Mouse (Mus musculus): Measurements from ENCODE around the gene Il23a. TPM values are rescaled to one million over a fixed set of nuclear protein-coding genes. Genes with fewer than 3 reads are reported as not detected.

Gene Il23a
- total and polyA plus RNA-seq, 3 experiments: 0.32 to 3.6 (median 0.49) TPM

DNA sequence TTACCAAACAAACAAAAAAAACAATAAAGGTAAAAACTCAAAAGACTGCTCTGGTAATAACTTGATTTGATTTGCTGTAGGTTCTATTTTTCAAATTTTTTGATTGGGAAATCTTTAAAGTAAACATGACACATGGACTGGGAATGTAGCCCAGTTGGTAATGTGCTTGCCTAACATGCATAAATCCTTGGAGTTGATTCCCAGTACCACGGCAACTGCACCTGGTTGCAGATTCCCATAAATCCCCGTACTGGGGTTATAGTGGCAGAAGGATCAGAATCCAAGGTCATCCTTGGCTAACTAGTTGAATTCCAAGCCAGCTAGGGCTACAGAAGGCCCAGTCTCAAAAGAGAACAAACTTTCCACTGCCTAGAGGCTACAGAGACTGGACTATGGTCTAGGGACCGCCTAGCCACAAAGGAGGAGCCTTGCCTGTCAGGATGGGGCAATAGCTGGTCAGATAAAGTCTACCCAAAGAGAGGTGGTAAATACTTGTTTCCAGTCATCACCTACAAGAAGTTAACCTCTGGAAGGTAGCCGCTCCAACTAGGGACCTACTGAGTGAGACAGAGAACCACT, 44.8 kb downstream of the Il23a start, which contains the start of gene Apon:
Gene Apon (plus strand): TSS at position 420 of the 579 bp plus-strand sequence.
- Histone ChIP-seq H3K9me3 (replicated peaks; ENCODE audit: low read length) (no peaks in the 10 kb centered on the region), H3K9ac (ENCODE audit: insufficient read depth, low read depth) (no peak within 1 kb of the TSS), H3K27me3 (replicated peaks) (no peaks in the 10 kb centered on the region), H3K4me3 (replicated peaks in 1 of 3; ENCODE audit: low read depth in 2 of 3, low read length in 2 of 3, poor library complexity in 1 of 3) (no peak within 1 kb of the TSS), H3K79me2 (replicated peaks; ENCODE audit: control insufficient read depth, extremely low read depth, insufficient read depth, poor library complexity, severe bottlenecking) (no peaks in the 10 kb centered on the region), H3K4me1 (ENCODE audit: control insufficient read depth in 1 of 2, insufficient read depth in 2 of 2) (peaks cover 13 to 26% of the 10 kb centered on the region in 2 experiments), H3K27ac (ENCODE audit: insufficient read depth, low read depth) (no peak within 1 kb of the TSS), H3K4me2 (ENCODE audit: insufficient read depth, low read depth, poor library complexity, severe bottlenecking) (no peak within 1 kb of the TSS), H3K36me3 (replicated peaks in 1 of 2; ENCODE audit: control insufficient read depth in 1 of 2, insufficient read depth in 1 of 2, low read length in 1 of 2) (peaks cover 35 to 58% of the 10 kb centered on the region in 2 experiments)
- dilution Hi-C loops (cut with MboI; ENCODE audit: extremely low pct_ligation_motif_present, extremely low pct_unique_long_range_greater_than_20kb, low sequenced_read_pairs) (no loop called here), in situ Hi-C loops (cut with MboI; ENCODE audit: low pct_ligation_motif_present, low pct_unique_long_range_greater_than_20kb, low sequenced_read_pairs) (loop anchor here (5.0 kb wide), 1 partner anchor 34 kb away; no protein-coding TSS in a partner anchor)
- no peak for TF ChIP-seq GABPA (IDR thresholded peaks at IDR 0.05; ENCODE audit: insufficient replicate concordance, low read depth, low read length)
- TF ChIP-seq POLR2AphosphoS2 (IDR thresholded peaks at IDR 0.05; ENCODE audit: low read depth, low read length): peak; percentile 50; the same call in 1 of the 2 replicates
- DNase-seq (ENCODE audit: extremely low read depth): no peak

DNA sequence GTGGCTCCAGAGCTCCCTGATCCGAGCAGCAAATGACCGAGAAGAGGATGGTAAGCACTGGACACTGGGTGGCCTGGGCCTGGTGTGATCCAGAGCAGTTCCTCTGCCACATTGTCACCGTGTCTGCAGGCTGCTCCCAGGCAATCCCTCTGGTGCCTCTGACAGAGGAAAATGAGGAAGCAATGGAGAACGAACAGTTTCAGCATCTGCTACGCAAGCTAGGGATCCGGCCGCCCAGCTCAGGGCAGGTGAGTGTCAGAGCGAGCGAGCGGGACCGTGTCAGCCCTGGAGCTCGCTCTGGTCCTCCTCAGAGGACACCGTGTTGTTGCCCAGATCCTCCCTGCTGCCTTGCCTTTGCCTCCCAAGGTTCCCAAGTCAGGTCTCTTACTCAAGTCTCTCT, 48.0 kb downstream of the Il23a start:
- Histone ChIP-seq H3K79me2 (replicated peaks; ENCODE audit: control insufficient read depth, extremely low read depth, insufficient read depth, poor library complexity, severe bottlenecking) (no peaks in the 10 kb centered on the region), H3K36me3 (replicated peaks in 1 of 2; ENCODE audit: control insufficient read depth in 1 of 2, insufficient read depth in 1 of 2, low read length in 1 of 2) (peaks cover 66 to 89% of the 10 kb centered on the region in 2 experiments), H3K27ac (ENCODE audit: insufficient read depth, low read depth) (no peak overlapping the region), H3K4me3 (replicated peaks in 1 of 3; ENCODE audit: low read depth in 2 of 3, low read length in 2 of 3, poor library complexity in 1 of 3) (no peak overlapping the region), H3K27me3 (replicated peaks) (no peaks in the 10 kb centered on the region), H3K9ac (ENCODE audit: insufficient read depth, low read depth) (no peak overlapping the region), H3K4me2 (ENCODE audit: insufficient read depth, low read depth, poor library complexity, severe bottlenecking) (no peak overlapping the region), H3K4me1 (ENCODE audit: control insufficient read depth in 1 of 2, insufficient read depth in 2 of 2) (no peaks in the 10 kb centered on the region), H3K9me3 (replicated peaks; ENCODE audit: low read length) (no peaks in the 10 kb centered on the region)
- TF ChIP-seq ELF1 (IDR thresholded peaks at IDR 0.05; ENCODE audit: low read depth, low read length) (no peak), SMC3 (IDR thresholded peaks at IDR 0.05; ENCODE audit: low read depth, low read length) (no peak), CHD2 (IDR thresholded peaks at IDR 0.05; ENCODE audit: low read length) (no peak), POLR2AphosphoS2 (IDR thresholded peaks at IDR 0.05; ENCODE audit: low read depth, low read length) (no peak), POLR2A (IDR thresholded peaks at IDR 0.05; ENCODE audit: low read depth, low read length) (no peak), BHLHE40 (IDR thresholded peaks at IDR 0.05; ENCODE audit: low read depth, low read length) (no peak)
- no peak for DNase-seq (ENCODE audit: extremely low read depth)
- dilution Hi-C loops (cut with MboI; ENCODE audit: extremely low pct_ligation_motif_present, extremely low pct_unique_long_range_greater_than_20kb, low sequenced_read_pairs) (no loop called here), in situ Hi-C loops (cut with MboI; ENCODE audit: low pct_ligation_motif_present, low pct_unique_long_range_greater_than_20kb, low sequenced_read_pairs) (loop anchor here (5.0 kb wide), 1 partner anchor 37 kb away; no protein-coding TSS in a partner anchor)

DNA sequence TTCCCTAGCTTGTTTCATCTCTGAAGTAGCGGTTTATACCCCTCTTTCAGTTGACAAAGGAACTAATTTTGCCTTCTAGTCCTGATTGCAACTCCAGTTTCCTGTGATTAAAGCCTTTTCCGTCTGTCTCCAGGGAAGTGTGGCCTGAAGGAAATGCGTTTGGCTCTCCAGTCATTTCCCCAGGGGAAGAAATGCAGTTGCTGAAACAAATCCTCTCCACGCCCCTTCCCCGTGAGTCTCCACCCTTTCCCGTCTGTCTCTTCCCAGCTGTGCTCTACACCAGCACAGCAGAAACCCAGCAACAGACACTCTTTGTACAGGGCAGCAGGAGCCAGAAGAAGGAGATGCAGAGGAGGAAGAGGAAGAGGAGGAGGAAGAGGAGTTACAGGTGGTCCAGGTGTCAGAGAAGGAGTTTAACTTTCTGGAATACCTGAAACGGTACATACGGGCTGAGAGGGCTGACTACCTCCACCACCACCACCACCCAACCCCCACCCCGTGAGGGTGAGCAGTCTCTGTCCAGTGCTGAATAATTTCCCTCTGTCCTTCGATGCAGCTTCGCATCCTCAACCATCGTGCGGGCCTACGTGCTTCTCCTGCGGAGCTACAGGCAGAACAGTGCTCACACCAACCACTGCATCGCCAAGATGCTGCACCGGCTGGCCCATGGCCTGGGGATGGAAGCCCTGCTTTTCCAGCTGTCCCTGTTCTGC, 51.4 kb downstream of the Il23a start:
- Histone ChIP-seq H3K27ac (ENCODE audit: insufficient read depth, low read depth) (no peak overlapping the region), H3K4me2 (ENCODE audit: insufficient read depth, low read depth, poor library complexity, severe bottlenecking) (no peak overlapping the region), H3K4me3 (replicated peaks in 1 of 3; ENCODE audit: low read depth in 2 of 3, low read length in 2 of 3, poor library complexity in 1 of 3) (no peak overlapping the region), H3K9ac (ENCODE audit: insufficient read depth, low read depth) (no peak overlapping the region), H3K36me3 (replicated peaks in 1 of 2; ENCODE audit: control insufficient read depth in 1 of 2, insufficient read depth in 1 of 2, low read length in 1 of 2) (peaks cover 83 to 97% of the 10 kb centered on the region in 2 experiments), H3K79me2 (replicated peaks; ENCODE audit: control insufficient read depth, extremely low read depth, insufficient read depth, poor library complexity, severe bottlenecking) (no peaks in the 10 kb centered on the region), H3K4me1 (ENCODE audit: control insufficient read depth in 1 of 2, insufficient read depth in 2 of 2) (no peaks in the 10 kb centered on the region), H3K9me3 (replicated peaks; ENCODE audit: low read length) (no peaks in the 10 kb centered on the region), H3K27me3 (replicated peaks) (no peaks in the 10 kb centered on the region)
- no peak for TF ChIP-seq EP300 (IDR thresholded peaks at IDR 0.05; ENCODE audit: low read length)
- TF ChIP-seq GABPA (IDR thresholded peaks at IDR 0.05; ENCODE audit: insufficient replicate concordance, low read depth, low read length): no peak
- no peak for TF ChIP-seq ZMIZ1 (IDR thresholded peaks at IDR 0.05; ENCODE audit: low read depth, low read length)
- no peak for TF ChIP-seq SMC3 (IDR thresholded peaks at IDR 0.05; ENCODE audit: low read depth, low read length)
- in situ Hi-C loops (cut with MboI; ENCODE audit: low pct_ligation_motif_present, low pct_unique_long_range_greater_than_20kb, low sequenced_read_pairs) (no loop called here), dilution Hi-C loops (cut with MboI; ENCODE audit: extremely low pct_ligation_motif_present, extremely low pct_unique_long_range_greater_than_20kb, low sequenced_read_pairs) (no loop called here)
- no peak for DNase-seq (ENCODE audit: extremely low read depth)

Other genes starting within 250 kb of the Il23a start
Only the 20 nearest of the 24 such genes appear.
- gene Baz2a, start 207.2 kb downstream of the Il23a start, total RNA-seq (2012; rRNA removed): 11.8 and 12.8 TPM in 2 replicates
- gene Baz2a, start 207.2 kb downstream of the Il23a start, total RNA-seq (2014; rRNA removed): 4.5 and 5.4 TPM in 2 replicates
- 29.5 and 34.0 TPM in 2 replicates for gene Baz2a, start 207.2 kb downstream of the Il23a start, polyA plus RNA-seq (2012; ENCODE audit: insufficient read length, low read depth)
- gene Rbms2, start 118.5 kb downstream of the Il23a start, total RNA-seq (2012; rRNA removed): 9.4 and 9.8 TPM in 2 replicates
- gene Rbms2, start 118.5 kb downstream of the Il23a start, total RNA-seq (2014; rRNA removed): 8.5 and 9.1 TPM in 2 replicates
- 36.6 and 48.2 TPM in 2 replicates for gene Rbms2, start 118.5 kb downstream of the Il23a start, polyA plus RNA-seq (2012; ENCODE audit: insufficient read length, low read depth)
- 1.8 and 2.2 TPM in 2 replicates for gene Gls2, start 104.3 kb downstream of the Il23a start, total RNA-seq (2012; rRNA removed)
- gene Gls2, start 104.3 kb downstream of the Il23a start, total RNA-seq (2014; rRNA removed): 1.9 and 2.0 TPM in 2 replicates
- 0.86 and 1.8 TPM in 2 replicates for gene Gls2, start 104.3 kb downstream of the Il23a start, polyA plus RNA-seq (2012; ENCODE audit: insufficient read length, low read depth)
- gene Spryd4, start 86.9 kb downstream of the Il23a start, total RNA-seq (2012; rRNA removed): 24.2 and 32.4 TPM in 2 replicates
- 48.8 and 50.2 TPM in 2 replicates for gene Spryd4, start 86.9 kb downstream of the Il23a start, total RNA-seq (2014; rRNA removed)
- gene Spryd4, start 86.9 kb downstream of the Il23a start, polyA plus RNA-seq (2012; ENCODE audit: insufficient read length, low read depth): 38.6 and 39.2 TPM in 2 replicates
- gene Mip, start 72.9 kb downstream of the Il23a start, total RNA-seq (2012; rRNA removed): not detected in 2 replicates
- not detected in 2 replicates for gene Mip, start 72.9 kb downstream of the Il23a start, total RNA-seq (2014; rRNA removed)
- gene Mip, start 72.9 kb downstream of the Il23a start, polyA plus RNA-seq (2012; ENCODE audit: insufficient read length, low read depth): not detected in 2 replicates
- gene Timeless, start 66.7 kb downstream of the Il23a start, total RNA-seq (2012; rRNA removed): 47.2 and 51.5 TPM in 2 replicates
- gene Timeless, start 66.7 kb downstream of the Il23a start, total RNA-seq (2014; rRNA removed): 31.7 and 38.6 TPM in 2 replicates
- 65.9 and 80.3 TPM in 2 replicates for gene Timeless, start 66.7 kb downstream of the Il23a start, polyA plus RNA-seq (2012; ENCODE audit: insufficient read length, low read depth)
- 0.30 and 0.80 TPM in 2 replicates for gene Apon, start 44.7 kb downstream of the Il23a start, total RNA-seq (2012; rRNA removed)
- gene Apon, start 44.7 kb downstream of the Il23a start, total RNA-seq (2014; rRNA removed): 0.62 and 1.2 TPM in 2 replicates
- gene Apon, start 44.7 kb downstream of the Il23a start, polyA plus RNA-seq (2012; ENCODE audit: insufficient read length, low read depth): 0.80 and 1.7 TPM in 2 replicates
- gene Apof, start 30.1 kb downstream of the Il23a start, total RNA-seq (2012; rRNA removed): 1.0 and 1.3 TPM in 2 replicates
- 0.63 and 0.66 TPM in 2 replicates for gene Apof, start 30.1 kb downstream of the Il23a start, total RNA-seq (2014; rRNA removed)
- 0.99 and 1.1 TPM in 2 replicates for gene Apof, start 30.1 kb downstream of the Il23a start, polyA plus RNA-seq (2012; ENCODE audit: insufficient read length, low read depth)
- gene Stat2, start 28.2 kb downstream of the Il23a start, total RNA-seq (2012; rRNA removed): 12.5 and 14.6 TPM in 2 replicates
- 2.7 and 3.3 TPM in 2 replicates for gene Stat2, start 28.2 kb downstream of the Il23a start, total RNA-seq (2014; rRNA removed)
- gene Stat2, start 28.2 kb downstream of the Il23a start, polyA plus RNA-seq (2012; ENCODE audit: insufficient read length, low read depth): 11.6 and 12.5 TPM in 2 replicates
- gene Pan2, start 4.6 kb upstream of the Il23a start, total RNA-seq (2012; rRNA removed): 8.1 and 11.0 TPM in 2 replicates
- 9.4 and 10.6 TPM in 2 replicates for gene Pan2, start 4.6 kb upstream of the Il23a start, total RNA-seq (2014; rRNA removed)
- 16.1 and 18.5 TPM in 2 replicates for gene Pan2, start 4.6 kb upstream of the Il23a start, polyA plus RNA-seq (2012; ENCODE audit: insufficient read length, low read depth)
- gene Cnpy2, start 23.7 kb upstream of the Il23a start, total RNA-seq (2012; rRNA removed): 91.0 and 111 TPM in 2 replicates
- 64.9 and 72.0 TPM in 2 replicates for gene Cnpy2, start 23.7 kb upstream of the Il23a start, total RNA-seq (2014; rRNA removed)
- 98.9 and 107 TPM in 2 replicates for gene Cnpy2, start 23.7 kb upstream of the Il23a start, polyA plus RNA-seq (2012; ENCODE audit: insufficient read length, low read depth)
- 145 and 149 TPM in 2 replicates for gene Cs, start 39.0 kb upstream of the Il23a start, total RNA-seq (2012; rRNA removed)
- 131 and 137 TPM in 2 replicates for gene Cs, start 39.0 kb upstream of the Il23a start, total RNA-seq (2014; rRNA removed)
- gene Cs, start 39.0 kb upstream of the Il23a start, polyA plus RNA-seq (2012; ENCODE audit: insufficient read length, low read depth): 214 and 240 TPM in 2 replicates
- gene Coq10a, start 70.2 kb upstream of the Il23a start, total RNA-seq (2012; rRNA removed): 8.4 and 11.1 TPM in 2 replicates
- gene Coq10a, start 70.2 kb upstream of the Il23a start, total RNA-seq (2014; rRNA removed): 5.7 and 7.7 TPM in 2 replicates
- gene Coq10a, start 70.2 kb upstream of the Il23a start, polyA plus RNA-seq (2012; ENCODE audit: insufficient read length, low read depth): 8.6 and 12.1 TPM in 2 replicates
- gene Ankrd52, start 78.4 kb upstream of the Il23a start, total RNA-seq (2012; rRNA removed): 15.3 and 15.8 TPM in 2 replicates
- gene Ankrd52, start 78.4 kb upstream of the Il23a start, total RNA-seq (2014; rRNA removed): 3.5 and 4.3 TPM in 2 replicates
- gene Ankrd52, start 78.4 kb upstream of the Il23a start, polyA plus RNA-seq (2012; ENCODE audit: insufficient read length, low read depth): 45.9 and 51.0 TPM in 2 replicates
- 0.21 TPM in 1 of 2 replicates, not detected in the other for gene Slc39a5, start 102.5 kb upstream of the Il23a start, total RNA-seq (2012; rRNA removed)
- not detected in 2 replicates for gene Slc39a5, start 102.5 kb upstream of the Il23a start, total RNA-seq (2014; rRNA removed)
- gene Slc39a5, start 102.5 kb upstream of the Il23a start, polyA plus RNA-seq (2012; ENCODE audit: insufficient read length, low read depth): 0.11 TPM in 1 of 2 replicates, not detected in the other
- 43.7 and 45.8 TPM in 2 replicates for gene Nabp2, start 112.7 kb upstream of the Il23a start, total RNA-seq (2012; rRNA removed)
- gene Nabp2, start 112.7 kb upstream of the Il23a start, total RNA-seq (2014; rRNA removed): 40.3 and 46.9 TPM in 2 replicates
- gene Nabp2, start 112.7 kb upstream of the Il23a start, polyA plus RNA-seq (2012; ENCODE audit: insufficient read length, low read depth): 123 and 147 TPM in 2 replicates
- gene Rnf41, start 112.9 kb upstream of the Il23a start, total RNA-seq (2012; rRNA removed): 19.9 and 20.1 TPM in 2 replicates
- 15.3 and 15.9 TPM in 2 replicates for gene Rnf41, start 112.9 kb upstream of the Il23a start, total RNA-seq (2014; rRNA removed)
- gene Rnf41, start 112.9 kb upstream of the Il23a start, polyA plus RNA-seq (2012; ENCODE audit: insufficient read length, low read depth): 17.4 TPM in 2 replicates
- gene Smarcc2, start 160.5 kb upstream of the Il23a start, total RNA-seq (2012; rRNA removed): 20.2 and 24.8 TPM in 2 replicates
- 6.1 and 7.5 TPM in 2 replicates for gene Smarcc2, start 160.5 kb upstream of the Il23a start, total RNA-seq (2014; rRNA removed)
- gene Smarcc2, start 160.5 kb upstream of the Il23a start, polyA plus RNA-seq (2012; ENCODE audit: insufficient read length, low read depth): 39.8 and 42.6 TPM in 2 replicates
- gene Myl6, start 195.4 kb upstream of the Il23a start, total RNA-seq (2012; rRNA removed): 555 and 601 TPM in 2 replicates
- 560 and 610 TPM in 2 replicates for gene Myl6, start 195.4 kb upstream of the Il23a start, total RNA-seq (2014; rRNA removed)
- gene Myl6, start 195.4 kb upstream of the Il23a start, polyA plus RNA-seq (2012; ENCODE audit: insufficient read length, low read depth): 366 and 413 TPM in 2 replicates
- 2.5 and 2.6 TPM in 2 replicates for gene Myl6b, start 199.9 kb upstream of the Il23a start, total RNA-seq (2012; rRNA removed)
- 0.39 and 1.1 TPM in 2 replicates for gene Myl6b, start 199.9 kb upstream of the Il23a start, total RNA-seq (2014; rRNA removed)
- gene Myl6b, start 199.9 kb upstream of the Il23a start, polyA plus RNA-seq (2012; ENCODE audit: insufficient read length, low read depth): 3.2 and 3.9 TPM in 2 replicates